Mouse (Mus musculus) cerebellum, adult 2 months (tissue): ENCODE measurements around the gene C2cd4c.

Experiments used
- CTCF ChIP-seq: fragments of 200-500 bp; IDR thresholded peaks from 2 replicates; pipeline ENCODE4 v1.5.1; 2011; ENCODE audit warnings: low read depth, mild to moderate bottlenecking, control low read depth, low read length, moderate library complexity, borderline replicate concordance; ENCODE audit not compliant: insufficient read depth
- POLR2A ChIP-seq: fragments of 200-500 bp; IDR thresholded peaks from 2 replicates; pipeline ENCODE4 v1.6.1; 2011; ENCODE audit warnings: low read length, control low read depth, borderline replicate concordance; ENCODE audit not compliant: insufficient read depth

- TF ChIP-seq CTCF = no peak
- TF ChIP-seq POLR2A = no peak
These were observed 7.3 kb downstream of the C2cd4c start for GRCm38 (mm10) chr10:79606537-79606936.
